Mouse (Mus musculus) spleen, postnatal 36 days (tissue): ENCODE measurements around the gene Wdr46.
"Not testable (repeated sequence)": the region's sequence is repeated elsewhere in the genome, so short reads cannot be mapped to it uniquely, and the experiment has no call there.

Experiments used
- DNase-seq, 2 experiments: peaks; one replicate each; pipeline ENCODE4 v3.0.0; 2022; ENCODE audit warnings: low spot score in 2 of 2, mixed read lengths in 1 of 2

Gene Wdr46

DNA sequence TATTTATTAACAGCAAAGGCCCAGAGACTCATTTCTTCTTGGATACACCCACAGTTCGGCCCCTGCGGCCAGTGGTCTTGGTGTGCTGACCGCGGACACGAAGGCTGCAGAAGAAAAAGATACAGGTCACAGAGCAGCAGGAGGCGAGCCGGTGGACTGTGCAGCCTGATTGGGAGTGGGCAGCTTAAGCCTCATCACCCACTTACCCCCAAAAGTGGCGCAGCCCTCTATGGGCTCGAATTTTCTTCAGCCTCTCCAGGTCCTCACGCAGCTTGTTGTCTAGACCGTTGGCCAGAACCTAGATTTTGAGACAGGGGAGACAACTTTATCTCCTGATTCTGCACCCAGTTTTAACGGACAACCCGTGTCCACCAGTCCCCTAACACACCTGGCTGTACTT lies 11.6 kb downstream of the Wdr46 start:
- not testable (repeated sequence) for DNase-seq

DNA sequence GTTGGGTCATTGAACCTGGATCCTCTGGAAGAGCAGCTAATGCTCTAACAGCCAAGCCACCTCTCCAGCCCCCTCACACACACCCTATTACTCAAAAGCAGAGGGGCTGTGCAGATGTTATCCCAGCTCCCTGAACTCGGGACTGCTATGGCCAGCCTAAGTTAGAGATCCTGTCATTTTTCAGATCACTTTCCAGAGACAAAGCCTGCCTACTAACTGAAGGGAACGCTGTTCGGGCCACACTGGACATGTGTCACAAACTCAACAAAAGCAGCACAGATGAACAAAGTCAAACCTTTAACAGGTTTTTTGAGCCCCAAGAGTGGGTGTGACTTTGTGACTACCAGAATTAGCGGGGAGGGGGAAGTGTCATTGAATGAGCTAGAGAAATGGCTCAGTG lies 12.4 kb downstream of the Wdr46 start:
- no peak for DNase-seq

DNA sequence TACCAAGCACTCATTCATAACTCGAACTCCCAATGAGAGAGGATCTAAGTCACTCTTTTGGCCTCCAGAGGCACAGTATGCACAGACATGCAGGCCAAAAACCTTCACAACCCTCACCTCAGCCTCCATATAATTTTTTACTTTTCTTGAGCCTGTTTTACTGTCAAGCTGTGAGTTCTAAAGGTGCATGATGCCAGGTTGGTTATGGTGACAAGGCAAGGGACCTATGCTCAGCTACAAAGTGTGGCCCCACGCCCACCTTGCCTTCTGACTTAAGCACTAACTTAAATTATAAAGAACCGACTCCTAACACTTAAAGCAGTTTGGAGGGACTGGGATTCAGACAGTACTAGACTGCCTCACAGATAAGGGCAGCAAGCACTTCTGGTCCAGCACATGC lies 12.8 kb downstream of the Wdr46 start:
- DNase-seq: no peak

DNA sequence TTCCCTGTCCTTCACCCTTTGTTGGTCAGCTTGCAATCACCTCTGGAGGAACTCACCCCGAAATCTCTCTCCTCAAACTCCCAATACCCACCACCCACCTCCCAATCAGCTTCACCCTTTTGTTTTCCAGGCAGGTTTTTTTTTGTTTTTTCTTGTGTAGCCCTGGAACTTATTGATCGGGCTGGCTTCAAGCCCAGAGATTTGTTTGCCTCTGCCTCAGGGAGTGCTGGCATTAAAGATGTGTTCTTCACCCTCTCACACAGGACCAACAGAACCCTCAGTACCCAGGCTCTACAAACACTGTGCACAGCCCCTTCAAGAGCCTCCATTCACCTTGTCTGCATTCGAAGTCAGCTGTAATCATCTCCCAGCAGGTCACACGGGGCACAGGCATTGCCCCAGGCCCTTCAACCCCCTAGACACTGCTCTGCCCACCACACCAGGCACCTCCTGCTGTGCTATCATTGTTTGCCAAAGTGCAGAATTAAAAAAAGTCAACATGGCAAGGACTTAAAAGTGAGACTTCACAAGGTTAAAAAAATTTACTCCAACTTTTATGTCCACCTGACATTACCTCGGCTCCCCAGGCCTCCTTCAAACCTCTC lies 13.6 kb downstream of the Wdr46 start:
- no peak for DNase-seq

DNA sequence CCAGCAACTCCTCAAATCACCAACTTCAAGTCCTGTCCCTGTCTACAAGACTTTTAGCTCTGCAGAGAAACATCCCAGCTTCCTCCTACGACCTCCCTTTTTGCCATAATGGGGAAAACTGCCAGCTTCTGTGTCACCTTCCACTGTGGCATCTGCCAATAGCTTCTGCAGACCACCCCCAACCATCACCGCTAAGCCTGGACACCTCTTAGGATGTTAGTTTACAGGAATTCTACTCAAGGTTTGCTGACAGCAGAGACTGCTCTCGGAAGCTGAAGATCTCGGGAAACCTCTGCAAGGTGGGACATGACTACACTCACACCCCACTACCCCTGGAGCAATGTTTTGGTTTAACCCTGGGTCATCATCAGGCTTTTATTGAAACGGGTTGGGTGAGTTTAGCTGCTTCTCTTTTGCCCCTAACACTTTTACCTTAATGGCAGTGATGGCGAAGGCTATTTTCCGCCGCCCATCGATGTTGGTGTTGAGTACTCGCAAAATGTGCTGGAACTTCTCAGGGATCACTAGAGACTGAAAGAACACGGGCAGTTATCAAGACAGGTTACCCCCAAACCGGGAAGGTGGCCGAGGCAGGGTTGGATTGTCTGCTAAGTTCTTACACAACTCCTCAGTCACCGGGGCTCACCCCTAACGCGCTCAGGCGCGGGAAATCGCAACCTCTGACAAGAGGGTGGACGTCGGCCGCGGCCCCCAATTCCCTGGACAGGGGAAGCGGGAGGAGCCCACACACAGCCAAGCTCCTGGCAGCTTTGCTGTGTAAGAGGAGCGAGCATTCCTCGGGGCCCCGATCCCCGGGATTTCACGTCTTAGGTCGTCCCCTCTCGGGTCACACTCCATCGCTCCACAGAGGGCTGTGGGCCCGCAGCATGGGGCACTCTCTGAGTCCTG lies 14.4 kb downstream of the Wdr46 start:
- peak; percentile 34 to 49 for DNase-seq

DNA sequence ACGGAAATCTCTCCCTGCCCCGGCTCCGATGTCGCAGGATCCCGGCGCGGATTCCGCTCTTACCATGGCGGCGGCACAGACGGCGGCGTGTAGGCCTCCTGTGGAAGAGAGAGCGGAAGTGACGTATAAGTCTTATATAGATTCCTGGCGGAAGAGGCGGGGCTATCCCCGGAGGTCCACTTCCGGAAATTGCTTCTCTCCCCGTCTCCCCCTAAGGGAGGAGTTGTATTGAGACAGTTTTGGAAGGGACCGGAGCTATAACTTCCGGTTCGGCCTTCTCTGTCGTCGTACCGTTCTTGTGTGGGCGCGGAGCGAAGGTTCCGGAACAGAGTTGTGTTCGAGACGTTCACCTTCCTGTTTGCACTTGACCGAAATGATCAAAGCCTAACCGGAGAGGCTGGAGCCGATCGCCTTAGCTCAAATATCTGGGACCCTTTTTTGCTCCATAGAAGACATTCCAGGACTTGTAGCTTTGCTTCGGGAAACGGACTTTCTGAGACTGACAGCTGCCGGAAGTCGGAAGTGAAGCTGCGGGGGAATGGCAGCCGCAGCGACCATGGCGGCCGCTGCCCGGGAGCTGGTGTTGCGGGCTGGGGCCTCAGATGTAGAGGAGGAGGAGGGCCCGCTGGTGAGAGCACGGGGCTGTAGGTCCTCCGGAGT lies 15.2 kb downstream of the Wdr46 start, which contains the start of the genes Vps52 and Rps18:
Gene Vps52, plus strand, starts transcription at position 258 of the 660 bp plus-strand sequence.
Gene Rps18, minus strand, starts transcription at position 447 of the 660 bp plus-strand sequence.
- peak; percentile 96 to 97 for DNase-seq

DNA sequence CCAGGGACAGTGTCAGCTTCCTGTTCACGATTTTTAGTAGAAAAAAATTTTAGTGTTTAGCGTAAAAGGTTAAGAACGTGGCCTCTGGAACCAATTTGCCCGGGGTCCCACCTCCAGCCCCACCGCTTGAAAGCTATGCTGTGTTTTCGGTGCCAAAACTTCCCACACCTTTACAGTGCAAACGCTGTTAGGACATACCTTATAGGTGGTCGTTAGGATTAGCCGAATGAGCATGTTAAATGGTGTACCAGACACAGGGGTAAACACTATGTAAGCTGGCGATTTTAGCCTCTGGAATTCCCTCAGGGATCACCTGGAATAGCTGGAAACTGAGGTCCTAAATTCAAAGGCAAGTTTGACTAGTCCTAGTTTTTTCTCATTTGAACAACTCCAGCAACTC lies 15.9 kb downstream of the Wdr46 start:
- no peak for DNase-seq

DNA sequence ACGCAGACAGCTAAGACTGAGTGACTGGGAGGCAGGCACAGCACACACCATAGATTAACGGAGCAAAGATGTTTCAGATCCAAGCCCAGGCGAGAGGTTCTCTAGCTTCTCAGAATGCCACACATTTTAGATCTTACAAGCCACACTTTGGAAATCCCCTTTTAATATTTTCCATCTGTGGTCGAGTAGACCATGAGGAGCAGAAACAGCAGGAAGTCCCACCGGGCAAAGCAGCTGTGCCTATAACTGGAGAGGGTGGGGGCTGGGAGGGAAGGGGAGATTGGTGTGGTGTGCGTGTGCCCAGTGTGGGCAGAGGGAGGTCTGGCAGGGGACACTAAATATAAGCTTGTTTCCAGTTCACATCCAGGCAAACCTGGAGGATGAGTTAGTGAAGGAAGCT lies 17.0 kb downstream of the Wdr46 start:
- DNase-seq: no peak

DNA sequence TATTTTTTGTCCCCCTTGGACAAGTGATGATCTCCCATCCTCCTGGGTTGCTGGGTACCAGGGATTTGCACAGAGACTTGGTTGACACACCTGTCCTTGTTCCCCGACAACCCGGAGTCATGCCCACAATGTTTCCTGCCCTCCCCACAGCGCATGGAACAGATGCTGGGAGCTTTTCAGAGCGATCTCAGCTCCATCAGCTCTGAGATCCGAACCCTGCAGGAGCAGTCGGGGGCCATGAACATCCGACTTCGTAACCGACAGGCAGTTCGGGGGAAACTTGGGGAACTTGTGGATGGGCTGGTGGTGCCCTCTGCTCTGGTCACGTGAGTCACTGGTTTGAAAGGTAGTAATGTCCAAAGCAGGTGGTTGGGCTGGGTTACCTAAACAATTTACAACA lies 18.0 kb downstream of the Wdr46 start:
- no peak for DNase-seq

DNA sequence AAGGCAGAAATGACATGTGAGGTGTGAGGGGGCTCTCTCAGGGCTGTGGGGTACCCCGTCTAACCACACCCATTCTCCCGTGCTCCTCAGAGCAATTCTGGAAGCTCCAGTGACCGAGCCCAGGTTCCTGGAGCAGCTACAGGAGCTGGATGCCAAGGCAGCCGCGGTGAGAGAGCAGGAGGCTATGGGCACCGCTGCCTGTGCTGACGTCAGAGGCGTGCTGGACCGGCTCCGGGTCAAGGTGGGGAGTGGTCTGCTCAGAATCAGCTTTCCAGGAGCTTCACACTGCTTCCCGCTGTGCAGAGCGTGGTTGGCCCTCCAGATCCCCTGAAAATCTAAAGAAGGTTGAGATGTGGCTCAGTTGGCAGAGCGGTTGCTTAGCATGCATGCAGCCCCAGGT lies 18.7 kb downstream of the Wdr46 start:
- no peak for DNase-seq

DNA sequence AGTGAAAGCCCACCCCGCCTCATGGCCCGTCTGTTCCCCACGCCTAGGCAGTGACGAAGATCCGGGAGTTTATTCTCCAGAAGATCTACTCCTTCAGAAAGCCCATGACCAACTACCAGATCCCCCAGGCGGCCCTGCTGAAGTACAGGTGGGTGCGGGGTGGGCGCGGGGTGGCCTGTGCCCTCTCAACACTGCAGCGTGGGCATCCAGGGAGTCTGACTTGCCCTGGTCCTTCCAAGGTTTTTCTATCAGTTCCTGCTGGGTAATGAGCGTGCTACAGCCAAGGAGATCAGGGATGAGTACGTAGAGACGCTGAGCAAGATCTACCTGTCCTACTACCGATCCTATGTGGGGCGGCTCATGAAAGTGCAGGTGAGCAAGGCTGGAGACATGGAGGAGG lies 19.5 kb downstream of the Wdr46 start:
- DNase-seq: no peak

DNA sequence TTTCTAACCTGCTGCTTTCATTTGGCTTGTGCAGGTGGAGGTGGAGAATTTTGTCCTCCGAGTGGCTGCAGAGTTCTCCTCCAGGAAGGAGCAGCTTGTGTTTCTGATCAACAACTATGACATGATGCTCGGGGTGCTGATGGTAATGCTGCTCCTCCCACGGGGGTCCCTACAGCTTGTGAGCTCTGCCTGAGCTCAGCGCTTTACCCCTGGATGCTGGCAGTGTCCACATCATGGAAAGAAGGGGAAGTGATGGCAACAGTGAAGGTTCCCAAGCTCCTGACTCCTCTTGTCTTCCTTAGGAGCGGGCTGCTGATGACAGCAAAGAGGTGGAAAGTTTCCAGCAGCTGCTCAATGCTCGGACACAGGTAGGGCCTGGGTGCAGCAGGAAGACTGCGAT lies 22.4 kb downstream of the Wdr46 start:
- DNase-seq: no peak

DNA sequence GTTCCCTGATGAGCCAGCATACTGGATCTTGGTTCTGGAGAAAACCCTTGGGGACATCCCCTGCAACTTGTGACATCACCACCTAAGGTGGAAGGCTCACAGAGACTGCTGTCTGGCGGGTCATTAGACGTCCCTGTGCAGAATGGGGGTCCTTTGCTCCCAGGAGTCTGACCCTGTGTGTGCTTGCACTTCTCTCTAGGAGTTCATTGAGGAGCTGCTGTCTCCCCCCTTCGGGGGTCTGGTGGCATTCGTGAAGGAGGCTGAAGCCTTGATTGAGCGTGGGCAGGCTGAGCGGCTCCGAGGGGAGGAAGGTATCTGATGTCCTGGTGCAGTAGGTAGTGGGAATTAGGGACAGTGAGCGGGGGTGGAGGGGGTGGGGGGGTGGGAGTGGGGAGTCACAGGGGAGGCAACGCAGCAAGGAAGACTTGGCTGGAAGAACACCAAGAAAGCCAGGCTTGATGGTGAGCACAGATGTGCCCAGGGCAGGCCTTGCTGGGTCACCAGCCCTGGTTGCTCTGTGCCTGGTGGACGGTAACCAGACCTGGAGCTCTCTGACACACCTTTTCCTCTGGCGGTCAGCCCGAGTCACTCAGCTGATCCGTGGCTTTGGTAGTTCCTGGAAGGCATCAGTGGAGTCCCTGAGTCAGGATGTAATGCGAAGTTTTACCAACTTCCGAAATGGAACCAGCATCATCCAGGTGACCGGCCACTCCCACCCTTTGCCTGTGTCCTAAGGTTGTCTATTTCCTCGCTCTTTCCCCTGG lies 24.8 kb downstream of the Wdr46 start:
- DNase-seq: no peak

DNA sequence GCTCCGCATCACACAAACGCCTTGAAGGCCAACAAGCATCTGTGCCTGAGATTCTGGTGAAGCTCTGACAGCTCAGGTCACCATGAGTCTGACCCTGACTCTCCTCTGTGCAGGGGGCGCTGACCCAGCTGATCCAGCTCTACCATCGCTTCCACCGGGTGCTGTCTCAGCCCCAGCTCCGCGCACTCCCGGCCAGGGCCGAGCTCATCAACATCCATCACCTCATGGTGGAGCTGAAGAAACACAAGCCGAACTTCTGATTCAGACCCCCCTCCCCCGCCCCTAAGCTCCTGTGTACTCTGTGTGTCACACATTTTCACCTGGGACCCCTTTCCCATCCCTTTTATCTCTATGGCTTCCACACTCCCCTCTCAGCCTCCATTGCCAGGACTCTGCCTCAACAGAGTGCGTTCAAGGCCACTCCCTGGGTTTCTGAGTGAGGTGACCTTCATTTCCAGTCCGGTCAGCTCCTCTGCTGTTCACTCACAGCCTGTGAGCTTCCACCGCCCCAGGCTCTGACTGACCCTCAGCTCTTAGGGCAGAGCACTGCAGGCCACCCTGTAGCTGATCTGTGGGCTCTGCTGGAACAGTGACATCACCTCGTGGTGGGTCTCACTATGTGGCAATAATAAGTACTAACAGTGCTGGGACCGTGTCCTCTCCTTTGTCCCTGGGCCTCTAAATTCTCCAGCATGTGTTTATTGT lies 25.5 kb downstream of the Wdr46 start:
- DNase-seq: no peak

DNA sequence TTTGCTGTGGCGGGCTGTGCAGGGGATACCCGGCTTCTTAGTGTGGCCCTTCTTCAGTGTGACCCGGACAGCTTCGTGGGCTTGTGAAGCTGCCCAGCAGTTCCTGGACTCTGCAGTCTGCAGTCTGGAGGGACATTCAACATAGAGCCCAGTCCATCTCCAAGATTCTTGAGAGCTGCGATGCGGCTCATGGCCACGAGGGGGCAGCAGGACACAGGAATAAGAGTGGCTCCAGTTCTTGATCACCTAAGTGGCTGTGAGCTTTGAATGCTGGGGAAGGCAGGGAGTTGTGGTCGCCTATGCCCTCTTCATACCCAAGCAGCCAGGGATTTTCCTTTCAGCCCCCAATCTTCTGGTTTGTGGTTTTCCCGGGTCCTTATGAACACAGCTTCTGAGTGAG lies 28.0 kb downstream of the Wdr46 start:
- peak; percentile 65 to 78 for DNase-seq

DNA sequence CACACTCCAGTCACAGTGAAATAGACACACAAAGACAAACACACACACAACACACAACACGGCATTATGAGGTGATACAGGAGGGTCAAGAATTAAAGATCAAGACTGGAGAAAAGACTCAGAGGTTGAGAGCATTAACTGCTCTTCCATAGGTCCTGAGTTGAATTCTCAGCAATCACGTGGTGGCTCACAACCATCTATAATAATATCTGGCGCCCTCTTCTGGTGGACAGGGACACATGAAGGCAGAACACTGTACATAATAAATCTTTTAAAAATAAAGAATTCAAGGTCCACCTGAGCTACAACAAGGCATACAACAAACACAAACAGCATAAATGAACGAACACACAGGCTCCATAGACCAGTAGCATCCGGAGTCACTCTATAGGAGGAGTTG lies 28.5 kb downstream of the Wdr46 start:
- peak; percentile 55 to 70 for DNase-seq

DNA sequence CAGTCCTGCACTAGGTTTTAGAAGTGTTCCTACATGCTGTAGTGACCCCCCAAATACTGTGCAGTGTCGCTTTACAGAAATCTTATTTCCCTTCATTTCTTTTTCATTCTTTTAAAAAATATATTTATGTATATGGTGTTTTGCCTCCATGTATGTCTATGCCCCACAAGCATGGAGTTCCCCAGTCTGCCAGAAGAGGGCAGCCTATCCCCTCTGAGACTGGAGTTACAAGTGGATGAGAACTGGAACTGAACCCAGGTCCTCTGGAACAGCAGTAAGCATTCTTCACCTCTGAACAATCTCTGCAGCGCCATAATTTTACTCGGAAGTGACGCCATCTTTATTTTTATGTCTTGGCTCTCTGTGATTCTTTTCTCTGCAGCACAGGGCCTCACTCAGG lies 28.9 kb downstream of the Wdr46 start:
- DNase-seq: no peak

DNA sequence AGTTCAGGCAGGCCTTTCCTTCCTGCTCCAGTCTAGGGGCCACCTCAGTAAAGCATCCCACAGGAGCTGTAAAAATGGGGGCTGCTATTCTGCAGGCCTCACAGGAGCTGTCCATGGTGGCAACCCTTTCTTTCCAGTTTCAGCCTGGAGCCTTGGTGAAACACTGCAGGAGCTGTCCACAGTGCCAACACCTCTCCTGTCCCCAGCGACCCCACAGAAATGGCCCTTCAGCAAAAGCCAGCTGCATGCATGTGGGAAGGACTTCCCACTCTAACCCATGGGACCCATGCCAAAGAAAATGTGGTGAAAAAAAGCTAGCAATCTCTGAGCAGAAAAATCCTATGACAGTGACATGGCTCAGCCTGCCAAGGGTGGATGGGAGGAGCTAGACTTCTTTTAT lies 32.2 kb downstream of the Wdr46 start:
- no peak for DNase-seq

DNA sequence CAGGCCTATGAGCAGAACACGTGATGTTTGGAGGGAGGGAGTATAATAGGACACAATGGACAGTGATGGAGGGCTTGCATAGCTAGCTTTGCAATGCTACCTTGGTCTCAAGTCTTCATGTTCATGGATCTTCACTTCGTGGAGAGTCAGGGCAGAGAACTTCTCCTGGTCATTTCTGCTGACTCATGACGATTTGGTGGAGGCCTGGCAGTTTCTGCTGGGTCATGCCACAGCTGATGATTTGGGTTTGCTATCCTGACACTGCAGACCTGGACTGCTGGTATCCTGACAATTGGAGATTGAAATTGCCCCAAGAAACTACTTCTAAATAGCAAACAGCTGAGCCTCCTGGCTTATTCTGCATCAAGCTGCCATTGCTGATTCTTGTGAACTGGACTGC lies 33.1 kb downstream of the Wdr46 start:
- DNase-seq: no peak

DNA sequence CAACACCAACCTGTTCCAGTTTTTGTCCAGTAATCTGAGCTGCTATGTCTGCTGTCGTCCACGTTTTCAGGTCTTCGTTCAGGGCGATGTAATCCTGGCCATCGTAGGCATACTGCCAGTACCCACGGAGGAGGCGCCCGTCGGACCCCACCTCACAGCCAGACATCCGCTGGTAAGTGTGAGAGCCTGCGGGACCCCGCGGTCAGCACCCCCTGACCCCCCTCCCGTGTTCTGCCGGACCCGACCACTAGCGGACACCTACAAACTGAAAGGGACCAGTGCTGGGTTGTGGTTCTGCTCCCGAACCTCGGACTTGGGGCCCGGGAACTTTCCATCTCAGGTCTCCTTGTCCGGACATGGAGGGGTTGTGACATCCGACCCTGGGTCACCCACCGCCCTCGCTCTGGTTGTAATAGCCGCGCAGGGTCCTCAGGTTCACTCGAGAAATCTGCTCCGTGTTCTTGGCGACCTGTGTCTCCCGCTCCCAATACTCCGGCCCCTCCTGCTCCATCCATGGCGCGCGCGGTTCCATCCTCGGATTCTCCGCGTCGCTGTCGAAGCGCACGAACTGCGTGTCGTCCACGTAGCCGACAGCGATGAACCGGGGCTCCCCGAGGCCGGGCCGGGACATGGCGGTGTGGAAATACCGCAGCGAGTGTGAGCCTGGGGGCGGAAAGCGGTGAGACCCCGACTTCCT lies 37.5 kb downstream of the Wdr46 start:
- no peak for DNase-seq

DNA sequence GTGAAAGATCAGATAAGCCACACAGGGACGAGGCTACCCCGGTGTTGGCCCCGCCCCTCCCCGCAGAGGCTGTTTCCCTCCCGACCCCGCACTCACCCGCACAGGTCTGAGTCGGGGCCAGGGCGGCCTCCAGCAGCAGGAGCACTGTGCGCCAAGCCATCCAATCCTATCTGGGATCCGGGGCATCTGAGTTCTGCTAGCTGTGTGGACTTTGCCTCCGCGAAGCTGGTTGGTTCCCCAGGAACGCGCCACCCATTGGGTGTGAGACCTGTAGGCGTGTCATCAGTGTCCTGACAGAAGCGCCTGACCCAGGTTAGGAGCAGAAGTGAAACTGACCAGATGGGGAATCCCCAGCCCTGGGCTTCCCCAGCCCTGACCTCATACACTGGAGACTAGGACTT lies 38.2 kb downstream of the Wdr46 start:
- DNase-seq: peak; percentile 93 to 94
